Mouse (Mus musculus): ENCODE results near the gene Kcnh8. TPM values are rescaled to one million over a fixed set of nuclear protein-coding genes. Genes with fewer than 3 reads are reported as not detected.

Kcnh8 gene
- total and polyA plus RNA-seq, 3 experiments = not detected

DNA sequence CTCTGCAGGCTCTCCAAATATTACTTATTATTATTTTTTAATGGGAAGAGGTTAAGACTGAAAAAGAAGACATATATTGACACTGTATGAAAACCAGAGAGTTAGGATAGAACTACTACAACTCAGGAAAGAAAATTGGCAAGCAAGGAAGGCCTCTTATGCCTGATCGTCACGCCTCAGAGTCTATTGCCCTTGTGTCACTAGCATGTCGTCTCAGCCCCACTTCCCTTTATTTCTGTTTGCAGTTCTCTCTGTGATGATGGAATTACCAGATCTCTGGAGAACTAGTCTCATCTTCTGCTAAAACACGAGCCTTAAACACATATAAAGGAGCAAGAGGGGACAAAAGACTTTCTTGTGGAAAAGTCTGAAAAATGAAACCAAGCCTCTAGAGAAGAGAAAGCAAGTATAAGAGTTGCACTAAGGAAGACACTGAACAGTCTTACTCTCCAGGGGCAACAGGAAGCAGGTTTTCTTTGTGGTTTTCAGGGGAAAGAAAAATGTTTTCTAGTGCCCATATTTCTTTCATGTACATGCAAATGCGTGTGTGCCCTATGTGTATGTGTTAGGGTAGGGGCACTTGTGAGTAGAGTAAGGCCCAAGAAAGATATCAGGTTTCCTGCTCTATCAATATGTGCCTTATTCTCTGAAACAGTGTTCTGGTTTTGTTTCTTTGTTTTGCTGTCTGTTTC lies 10.9 kb upstream of the Kcnh8 start:
- no peak for ATAC-seq (ENCODE audit: extremely low read depth, insufficient number of reproducible peaks, low FRiP score, poor library complexity, severe bottlenecking)

GRCm38 (mm10) chr17:52599141-52599540 lies 3.4 kb upstream of the Kcnh8 start:
- no peak for DNase-seq (ENCODE audit: low spot score)
- TF ChIP-seq CTCF (IDR thresholded peaks at IDR 0.05; ENCODE audit: low read depth, low read length) (no peak), GATA1 (IDR thresholded peaks at IDR 0.05; ENCODE audit: borderline replicate concordance, low read length) (no peak), TAL1 (conservative IDR thresholded peaks at IDR 0.05; ENCODE audit: low read depth, low read length) (no peak), GATA2 (IDR thresholded peaks at IDR 0.05; ENCODE audit: borderline replicate concordance, low read depth, low read length) (no peak), POLR2AphosphoS5 (IDR thresholded peaks at IDR 0.05; ENCODE audit: insufficient replicate concordance, low read depth, low read length) (no peak)

More for the DNA sequence above, 10.9 kb upstream of the Kcnh8 start:
- Histone ChIP-seq H3K27me3 (ENCODE audit: insufficient read depth, low read length) (no peaks in the 10 kb centered on the region), H3K9me3 (replicated peaks) (peaks cover 8% of the 10 kb centered on the region), H3K36me3 (replicated peaks) (no peaks in the 10 kb centered on the region), H3K4me3 (ENCODE audit: low read depth, low read length) (no peak overlapping the region), H3K4me1 (ENCODE audit: insufficient read depth, low read depth, low read length) (no peaks in the 10 kb centered on the region)
- TF ChIP-seq POLR2AphosphoS5 (IDR thresholded peaks at IDR 0.05; ENCODE audit: insufficient replicate concordance, low read depth, low read length) (no peak), TAL1 (conservative IDR thresholded peaks at IDR 0.05; ENCODE audit: low read depth, low read length) (no peak), GATA2 (IDR thresholded peaks at IDR 0.05; ENCODE audit: borderline replicate concordance, low read depth, low read length) (no peak), CTCF (IDR thresholded peaks at IDR 0.05; ENCODE audit: low read depth, low read length) (no peak), GATA1 (IDR thresholded peaks at IDR 0.05; ENCODE audit: borderline replicate concordance, low read length) (no peak)
- no peak for DNase-seq (ENCODE audit: low spot score)

DNA sequence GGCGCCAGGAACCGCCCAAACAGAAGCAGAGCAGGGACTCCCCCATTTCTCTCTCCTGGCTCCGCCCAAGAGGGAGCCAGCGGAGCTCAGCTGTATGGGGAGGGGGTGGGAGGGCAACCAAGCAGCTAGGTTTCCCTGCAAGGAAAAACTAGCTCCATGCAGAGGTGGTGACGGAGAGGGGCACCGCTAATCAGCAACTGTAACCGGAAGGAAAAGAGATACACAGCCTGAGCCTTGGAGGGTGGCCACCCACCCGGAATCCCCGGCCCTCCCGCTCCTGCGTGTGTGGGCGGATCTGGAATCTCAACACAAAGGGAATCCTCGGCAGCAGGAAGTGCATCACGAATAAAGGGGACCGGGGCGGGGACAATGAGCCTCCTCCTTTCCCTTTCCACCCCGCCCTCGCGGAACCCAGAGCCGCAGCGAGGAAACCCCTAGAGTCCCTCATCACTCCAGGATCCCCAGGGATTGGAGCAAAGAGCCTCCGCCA lies 1.6 kb upstream of the Kcnh8 start:
- DNase-seq (ENCODE audit: low spot score) = no peak
- Histone ChIP-seq H3K36me3 (replicated peaks) (no peaks in the 10 kb centered on the region), H3K9me3 (replicated peaks) (peaks cover 25% of the 10 kb centered on the region), H3K4me3 (ENCODE audit: low read depth, low read length) (no peak overlapping the region), H3K27me3 (ENCODE audit: insufficient read depth, low read length) (no peaks in the 10 kb centered on the region), H3K4me1 (ENCODE audit: insufficient read depth, low read depth, low read length) (no peaks in the 10 kb centered on the region)
- TF ChIP-seq TAL1 (conservative IDR thresholded peaks at IDR 0.05; ENCODE audit: low read depth, low read length) = no peak
- no peak for TF ChIP-seq GATA2 (IDR thresholded peaks at IDR 0.05; ENCODE audit: borderline replicate concordance, low read depth, low read length)
- no peak for TF ChIP-seq POLR2AphosphoS5 (IDR thresholded peaks at IDR 0.05; ENCODE audit: insufficient replicate concordance, low read depth, low read length)
- TF ChIP-seq GATA1 (IDR thresholded peaks at IDR 0.05; ENCODE audit: borderline replicate concordance, low read length) = no peak
- TF ChIP-seq CTCF (IDR thresholded peaks at IDR 0.05; ENCODE audit: low read depth, low read length) = no peak
- no peak for ATAC-seq (ENCODE audit: extremely low read depth, insufficient number of reproducible peaks, low FRiP score, poor library complexity, severe bottlenecking)

More at GRCm38 (mm10) chr17:52599141-52599540, 3.4 kb upstream of the Kcnh8 start:
- Histone ChIP-seq H3K4me3 (ENCODE audit: low read depth, low read length) (no peak overlapping the region), H3K27me3 (ENCODE audit: insufficient read depth, low read length) (no peaks in the 10 kb centered on the region), H3K4me1 (ENCODE audit: insufficient read depth, low read depth, low read length) (no peaks in the 10 kb centered on the region), H3K9me3 (replicated peaks) (peaks cover 23% of the 10 kb centered on the region), H3K36me3 (replicated peaks) (no peaks in the 10 kb centered on the region)
- no peak for ATAC-seq (ENCODE audit: extremely low read depth, insufficient number of reproducible peaks, low FRiP score, poor library complexity, severe bottlenecking)

- DNase-seq (ENCODE audit: low spot score) = no peak
- Histone ChIP-seq H3K9me3 (replicated peaks) (peaks cover 25% of the 10 kb centered on the region), H3K36me3 (replicated peaks) (no peaks in the 10 kb centered on the region), H3K4me3 (ENCODE audit: low read depth, low read length) (no peak overlapping the region), H3K4me1 (ENCODE audit: insufficient read depth, low read depth, low read length) (no peaks in the 10 kb centered on the region), H3K27me3 (ENCODE audit: insufficient read depth, low read length) (no peaks in the 10 kb centered on the region)
- TF ChIP-seq POLR2AphosphoS5 (IDR thresholded peaks at IDR 0.05; ENCODE audit: insufficient replicate concordance, low read depth, low read length) (no peak), CTCF (IDR thresholded peaks at IDR 0.05; ENCODE audit: low read depth, low read length) (no peak), GATA1 (IDR thresholded peaks at IDR 0.05; ENCODE audit: borderline replicate concordance, low read length) (no peak), TAL1 (conservative IDR thresholded peaks at IDR 0.05; ENCODE audit: low read depth, low read length) (no peak), GATA2 (IDR thresholded peaks at IDR 0.05; ENCODE audit: borderline replicate concordance, low read depth, low read length) (no peak)
- ATAC-seq (ENCODE audit: extremely low read depth, insufficient number of reproducible peaks, low FRiP score, poor library complexity, severe bottlenecking) = no peak
These were observed 267 bp downstream of the Kcnh8 start for GRCm38 (mm10) chr17:52602781-52603170.

GRCm38 (mm10) chr17:52603411-52603810 lies 902 bp downstream of the Kcnh8 start:
- Histone ChIP-seq H3K4me1 (ENCODE audit: insufficient read depth, low read depth, low read length) (no peaks in the 10 kb centered on the region), H3K36me3 (replicated peaks) (no peaks in the 10 kb centered on the region), H3K9me3 (replicated peaks) (peaks cover 25% of the 10 kb centered on the region), H3K27me3 (ENCODE audit: insufficient read depth, low read length) (no peaks in the 10 kb centered on the region), H3K4me3 (ENCODE audit: low read depth, low read length) (no peak overlapping the region)
- TF ChIP-seq GATA2 (IDR thresholded peaks at IDR 0.05; ENCODE audit: borderline replicate concordance, low read depth, low read length) (no peak), CTCF (IDR thresholded peaks at IDR 0.05; ENCODE audit: low read depth, low read length) (no peak), POLR2AphosphoS5 (IDR thresholded peaks at IDR 0.05; ENCODE audit: insufficient replicate concordance, low read depth, low read length) (no peak)
- ATAC-seq (ENCODE audit: extremely low read depth, insufficient number of reproducible peaks, low FRiP score, poor library complexity, severe bottlenecking) = no peak
- no peak for DNase-seq (ENCODE audit: low spot score)

GRCm38 (mm10) chr17:52611382-52611781 lies 8.9 kb downstream of the Kcnh8 start:
- ATAC-seq (ENCODE audit: extremely low read depth, insufficient number of reproducible peaks, low FRiP score, poor library complexity, severe bottlenecking) = no peak
- no peak for DNase-seq (ENCODE audit: low spot score)
- no peak for TF ChIP-seq GATA1 (IDR thresholded peaks at IDR 0.05; ENCODE audit: borderline replicate concordance, low read length)
- Histone ChIP-seq H3K27me3 (ENCODE audit: insufficient read depth, low read length) (no peaks in the 10 kb centered on the region), H3K36me3 (replicated peaks) (no peaks in the 10 kb centered on the region), H3K9me3 (replicated peaks) (peaks cover 6% of the 10 kb centered on the region; the same call in 1 of the 2 replicates), H3K4me3 (ENCODE audit: low read depth, low read length) (no peak overlapping the region), H3K4me1 (ENCODE audit: insufficient read depth, low read depth, low read length) (no peaks in the 10 kb centered on the region)
